Mouse (Mus musculus): ENCODE data around the gene Lce1c. TPM values are rescaled to one million over a fixed set of nuclear protein-coding genes. Genes with fewer than 3 reads are reported as not detected.

The Lce1c gene
- total and polyA plus RNA-seq, 3 experiments, result not detected

- Histone ChIP-seq H3K4me3 (ENCODE audit: control insufficient read depth in 1 of 2, insufficient read depth in 1 of 2, low read depth in 2 of 2, low read length in 2 of 2) (no peak overlapping the region), H3K9me3 (replicated peaks; ENCODE audit: insufficient read depth, low read length) (no peaks in the 10 kb centered on the region), H3K9ac (ENCODE audit: control insufficient read depth, low read depth, low read length, poor library complexity, severe bottlenecking) (no peak overlapping the region), H3K4me1 (ENCODE audit: control insufficient read depth in 1 of 2, insufficient read depth in 2 of 2, low read length in 2 of 2) (no peaks in the 10 kb centered on the region), H3K36me3 (ENCODE audit: control insufficient read depth in 1 of 2, insufficient read depth in 2 of 2, low read length in 2 of 2) (no peaks in the 10 kb centered on the region), H3K27me3 (ENCODE audit: control insufficient read depth in 1 of 2, insufficient read depth in 2 of 2, low read length in 2 of 2) (no peaks in the 10 kb centered on the region), H3K27ac (ENCODE audit: control insufficient read depth, low read depth, low read length) (no peak overlapping the region), H3K79me2 (ENCODE audit: control insufficient read depth, insufficient read depth, low read length, poor library complexity) (no peaks in the 10 kb centered on the region)
- DNase-seq (ENCODE audit: low read depth, low spot score), result peak; percentile 5
- TF ChIP-seq MXI1 (IDR thresholded peaks at IDR 0.05; ENCODE audit: low read depth, low read length), result no peak
- TF ChIP-seq UBTF (IDR thresholded peaks at IDR 0.05; ENCODE audit: borderline replicate concordance, insufficient read depth, low read depth, low read length), result no peak
- TF ChIP-seq CTCF (IDR thresholded peaks at IDR 0.05 in 2 of 3, conservative IDR thresholded peaks at IDR 0.05 in 1 of 3; ENCODE audit: control insufficient read depth in 1 of 3, insufficient read depth in 1 of 3, low read depth in 2 of 3, low read length in 3 of 3, poor library complexity in 1 of 3, severe bottlenecking in 1 of 3), result no peak
- TF ChIP-seq ZC3H11A (IDR thresholded peaks at IDR 0.05; ENCODE audit: low read depth, low read length), result no peak
- no peak for TF ChIP-seq EP300 (IDR thresholded peaks at IDR 0.05; ENCODE audit: low read depth in 1 of 2, low read length in 2 of 2)
- TF ChIP-seq POLR2A (IDR thresholded peaks at IDR 0.05; ENCODE audit: control insufficient read depth in 1 of 2, insufficient read depth in 1 of 2, low read depth in 1 of 2, low read length in 2 of 2, poor library complexity in 1 of 2), result no peak
- no peak for TF ChIP-seq TAL1 (IDR thresholded peaks at IDR 0.05; ENCODE audit: low read length)
- no peak for TF ChIP-seq CHD1 (IDR thresholded peaks at IDR 0.05; ENCODE audit: low read depth, low read length)
- TF ChIP-seq SIN3A (IDR thresholded peaks at IDR 0.05; ENCODE audit: low read length), result no peak
- TF ChIP-seq JUND (IDR thresholded peaks at IDR 0.05; ENCODE audit: low read depth, low read length), result no peak
- TF ChIP-seq GABPA (IDR thresholded peaks at IDR 0.05; ENCODE audit: low read depth, low read length), result no peak
- no peak for TF ChIP-seq E2F4 (IDR thresholded peaks at IDR 0.05; ENCODE audit: borderline replicate concordance, low read depth, low read length)
- TF ChIP-seq MYB (IDR thresholded peaks at IDR 0.05; ENCODE audit: low read depth, low read length), result no peak
- TF ChIP-seq ETS1 (IDR thresholded peaks at IDR 0.05; ENCODE audit: low read depth, low read length), result no peak
- TF ChIP-seq ZKSCAN1 (IDR thresholded peaks at IDR 0.05; ENCODE audit: low read depth, low read length), result no peak
- TF ChIP-seq ELF1 (IDR thresholded peaks at IDR 0.05; ENCODE audit: low read depth, low read length), result no peak
- no peak for TF ChIP-seq MAFK (IDR thresholded peaks at IDR 0.05; ENCODE audit: borderline replicate concordance, low read depth, low read length)
- no peak for TF ChIP-seq POLR2AphosphoS2 (IDR thresholded peaks at IDR 0.05; ENCODE audit: low read length)
These were observed 36.1 kb downstream of the Lce1c start for GRCm38 (mm10) chr3:92715122-92715521.

- H3K79me2 ChIP-seq (ENCODE audit: control insufficient read depth, insufficient read depth, low read length, poor library complexity), result no peaks in the 10 kb centered on the region
- H3K9ac ChIP-seq (ENCODE audit: control insufficient read depth, low read depth, low read length, poor library complexity, severe bottlenecking), result no peak within 1 kb of the TSS
- no peaks in the 10 kb centered on the region for H3K9me3 ChIP-seq (replicated peaks; ENCODE audit: insufficient read depth, low read length)
- no peak for DNase-seq (ENCODE audit: low read depth, low spot score)
- H3K4me1 ChIP-seq (ENCODE audit: control insufficient read depth in 1 of 2, insufficient read depth in 2 of 2, low read length in 2 of 2), result no peaks in the 10 kb centered on the region
- TF ChIP-seq TCF12 (IDR thresholded peaks at IDR 0.05; ENCODE audit: low read depth, low read length) (no peak), NRF1 (IDR thresholded peaks at IDR 0.05; ENCODE audit: insufficient read depth, low read depth, low read length, poor library complexity, severe bottlenecking) (no peak), MEF2A (IDR thresholded peaks at IDR 0.05; ENCODE audit: extremely low read depth, insufficient replicate concordance, low read depth, low read length, poor library complexity, severe bottlenecking) (no peak), RCOR1 (IDR thresholded peaks at IDR 0.05; ENCODE audit: low read depth, low read length) (no peak), BHLHE40 (IDR thresholded peaks at IDR 0.05; ENCODE audit: borderline replicate concordance, low read depth, low read length) (no peak), ZMIZ1 (IDR thresholded peaks at IDR 0.05; ENCODE audit: low read depth, low read length) (no peak)
- H3K27me3 ChIP-seq (ENCODE audit: control insufficient read depth in 1 of 2, insufficient read depth in 2 of 2, low read length in 2 of 2), result no peaks in the 10 kb centered on the region
- no peak within 1 kb of the TSS for H3K4me3 ChIP-seq (ENCODE audit: control insufficient read depth in 1 of 2, insufficient read depth in 1 of 2, low read depth in 2 of 2, low read length in 2 of 2)
- no peak within 1 kb of the TSS for H3K27ac ChIP-seq (ENCODE audit: control insufficient read depth, low read depth, low read length)
- no peaks in the 10 kb centered on the region for H3K36me3 ChIP-seq (ENCODE audit: control insufficient read depth in 1 of 2, insufficient read depth in 2 of 2, low read length in 2 of 2)
These were observed 41.2 kb downstream of the Lce1c start, which contains the start of gene Lce1f for GRCm38 (mm10) chr3:92720250-92720649. Lce1f (minus strand) TSS chr3:92720350.

Data from MEL (cell line).